Mouse (Mus musculus) R1 (cell line): ENCODE data around the gene Hexim1.

Source experiments
- DNase-seq: peaks from one replicate; pipeline ENCODE4 v3.0.0-alpha.2; 2018; ENCODE audit warnings: low read depth, low spot score

The Hexim1 gene

DNA sequence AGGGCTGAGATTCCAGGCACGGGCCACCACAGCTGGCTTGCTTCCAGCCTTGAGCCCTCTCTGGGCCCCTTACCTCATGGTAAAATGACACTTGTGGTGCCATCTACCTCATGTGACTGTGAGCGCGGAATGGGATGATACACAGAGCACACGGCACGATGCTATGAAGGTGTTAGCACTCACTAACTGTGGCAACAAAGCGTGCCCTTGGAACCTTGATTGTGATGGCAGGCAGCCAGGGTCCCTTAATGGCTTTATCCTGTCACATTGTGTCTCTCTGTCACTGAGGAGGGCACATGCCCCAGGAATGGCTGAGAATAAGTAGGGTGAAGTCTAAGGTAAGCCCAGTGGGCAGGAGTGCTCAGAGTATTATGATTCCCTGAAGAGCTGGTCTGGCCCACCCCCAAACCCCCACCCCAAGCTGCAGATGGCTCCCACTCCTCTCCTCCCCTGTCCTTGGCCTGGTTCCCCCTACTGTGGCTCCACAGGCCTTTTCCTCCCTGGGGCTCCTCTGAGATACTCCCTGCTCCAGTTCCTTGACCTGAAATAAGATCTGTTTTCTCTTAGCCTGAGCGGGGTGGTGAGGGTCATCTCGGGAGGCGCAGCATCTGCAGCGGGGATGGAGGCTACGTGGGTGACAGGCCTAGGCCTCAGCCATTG lies 17.4 kb upstream of the Hexim1 start:
- no peak for DNase-seq

DNA sequence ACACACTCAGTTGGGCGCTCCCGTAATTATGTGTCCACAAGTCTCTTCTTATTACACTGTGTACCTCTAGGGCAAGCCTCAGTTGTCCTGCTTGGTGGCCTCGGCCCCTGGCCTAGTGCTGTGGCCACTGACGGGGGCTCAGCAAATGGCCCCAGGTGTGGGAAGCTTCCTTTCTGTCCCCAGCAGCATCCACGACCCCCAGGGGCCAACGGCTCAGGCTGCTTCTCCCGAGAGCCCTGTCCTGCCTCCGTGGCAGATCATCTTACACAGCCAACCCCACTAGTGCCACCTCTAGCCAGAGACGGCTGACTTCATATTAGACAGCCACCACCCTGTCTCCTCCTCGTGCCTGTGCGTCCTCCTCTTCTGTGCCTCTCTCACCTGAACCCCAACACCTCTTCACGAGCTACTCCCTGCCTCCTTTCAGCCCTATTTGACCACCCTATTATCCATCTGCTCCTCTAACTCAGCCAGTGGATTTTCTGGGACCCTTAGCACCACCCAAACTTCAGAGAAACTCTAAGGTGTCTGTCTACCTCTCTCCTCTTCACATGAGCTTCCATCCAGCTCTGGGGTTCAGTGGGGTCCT lies 16.6 kb upstream of the Hexim1 start:
- DNase-seq = no peak

DNA sequence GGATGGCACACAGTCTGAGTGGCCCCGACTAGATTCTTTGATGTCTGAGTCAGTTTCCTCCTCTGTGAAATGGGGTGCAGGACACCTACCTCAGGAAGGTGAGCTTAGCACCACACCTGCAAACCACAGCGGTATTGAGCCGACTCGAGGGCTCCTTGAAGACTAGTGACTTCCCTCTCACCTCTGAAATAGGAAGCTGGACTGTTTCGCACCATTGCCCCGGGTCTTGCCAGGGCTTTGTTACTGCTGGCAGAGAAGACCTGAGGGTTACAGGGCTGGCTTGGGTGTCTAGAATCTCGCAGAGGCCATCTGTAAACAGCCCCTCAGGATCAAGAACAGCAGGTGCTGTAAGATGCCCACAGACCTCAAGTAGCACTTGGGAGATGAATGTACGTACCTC lies 15.7 kb upstream of the Hexim1 start:
- DNase-seq = no peak

GRCm38 (mm10) chr11:103101481-103101865 lies 14.6 kb upstream of the Hexim1 start, which contains the start of the genes Plcd3 and Acbd4:
TSS of gene Plcd3 (minus strand) at chr11:103101658.
TSS of gene Acbd4 (plus strand) at chr11:103101682.
- peak; percentile 88 for DNase-seq

- DNase-seq = peak; percentile 71
These were observed 14.0 kb upstream of the Hexim1 start for GRCm38 (mm10) chr11:103101866-103102501.

DNA sequence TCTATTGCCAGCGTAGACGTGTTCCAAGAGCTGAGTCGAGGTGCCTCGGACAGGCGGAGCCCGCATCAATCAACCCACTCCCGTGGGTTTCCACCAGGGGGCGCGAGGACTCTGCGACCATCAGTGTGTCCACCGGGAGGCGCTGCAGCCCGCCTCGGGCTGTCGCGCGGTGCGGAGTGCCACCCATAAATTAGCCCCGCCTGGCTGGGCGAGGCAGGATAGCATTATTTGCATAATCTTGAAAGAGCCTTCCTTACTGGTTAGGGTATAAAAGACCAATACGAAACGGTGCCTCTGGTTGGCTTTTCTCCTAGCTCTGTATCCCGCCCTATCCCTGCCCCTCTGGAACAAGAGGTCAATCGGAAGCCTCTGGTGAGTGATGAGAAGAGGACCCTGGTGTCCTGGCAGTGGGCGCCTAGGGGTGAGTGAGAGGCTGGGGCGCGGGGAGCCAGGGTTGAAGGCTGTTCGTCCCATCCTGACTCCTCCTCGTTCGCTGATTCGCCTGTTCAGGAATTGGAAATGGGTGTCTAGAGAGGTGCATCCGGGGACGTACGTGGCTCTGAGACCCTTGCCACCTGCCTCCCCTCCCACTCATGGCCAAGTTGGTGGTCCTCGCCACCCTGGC lies 13.2 kb upstream of the Hexim1 start:
- peak; percentile 98 for DNase-seq

GRCm38 (mm10) chr11:103103621-103104020 lies 12.4 kb upstream of the Hexim1 start:
- DNase-seq = no peak

DNA sequence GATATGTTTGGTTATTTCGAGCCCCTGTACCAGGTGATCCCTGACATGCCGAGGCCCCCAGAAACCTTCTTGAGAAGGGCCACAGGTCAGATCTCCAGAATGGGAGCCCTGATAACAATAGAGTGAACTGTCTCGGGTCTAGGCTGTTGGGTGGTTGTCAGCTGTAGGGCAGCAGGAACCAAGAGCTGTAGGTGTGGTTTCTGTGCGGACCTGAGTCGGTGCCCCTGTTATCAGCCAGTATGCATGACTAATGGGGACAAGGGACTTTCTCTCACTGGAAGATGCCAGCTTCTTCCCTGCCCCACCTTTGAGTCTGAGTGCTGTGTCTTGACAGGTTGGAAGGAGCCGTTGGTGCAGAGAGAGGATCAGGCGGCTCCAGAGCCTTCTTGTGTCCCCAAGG lies 11.6 kb upstream of the Hexim1 start:
- DNase-seq = no peak

DNA sequence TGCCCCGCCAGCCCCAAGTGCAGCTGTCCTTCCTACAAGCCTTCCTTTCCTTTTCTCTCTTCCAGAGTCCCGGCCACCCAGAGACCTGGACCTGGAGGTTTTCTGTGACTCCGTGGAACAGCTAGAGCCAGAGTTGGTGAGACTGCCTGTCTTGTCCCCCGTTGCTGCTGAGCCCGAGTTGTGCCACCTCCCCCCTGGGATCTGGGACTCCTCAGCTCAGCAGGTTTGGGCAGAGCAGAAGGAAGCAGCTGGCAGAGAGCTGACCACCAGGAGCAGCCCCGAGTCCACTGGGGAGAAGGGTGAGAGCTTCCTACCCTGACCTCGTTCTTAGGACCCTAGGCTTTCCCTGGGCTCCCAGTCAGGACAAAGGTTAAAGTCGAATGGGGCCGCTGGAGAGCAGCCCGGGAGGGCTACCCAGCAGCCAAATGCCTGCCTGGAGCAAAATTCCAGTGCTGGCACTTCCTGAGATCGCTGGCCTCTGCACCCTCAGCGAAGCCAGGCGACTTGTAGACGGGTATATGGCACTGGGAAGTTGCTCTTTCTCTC lies 10.8 kb upstream of the Hexim1 start:
- DNase-seq = no peak

DNA sequence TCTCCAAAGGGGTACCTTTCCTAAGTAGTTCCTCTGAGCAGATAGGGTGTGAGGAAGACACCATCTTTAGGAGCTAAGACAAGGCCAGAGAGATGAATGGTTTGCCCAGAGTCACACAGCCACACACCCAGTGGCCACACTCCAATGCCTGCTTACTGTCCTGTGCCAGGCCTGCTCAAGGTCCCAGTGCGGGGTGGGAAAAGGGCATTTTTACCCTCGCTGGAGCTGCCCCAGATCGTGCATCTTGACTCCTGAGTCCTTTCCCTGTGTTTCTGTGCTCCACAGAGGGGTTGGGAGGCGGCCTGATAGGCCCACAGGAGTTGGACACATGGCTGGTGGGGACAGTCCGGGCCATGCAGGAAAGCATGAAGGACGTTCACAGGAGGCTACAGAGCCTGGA lies 10.2 kb upstream of the Hexim1 start:
- DNase-seq = no peak

DNA sequence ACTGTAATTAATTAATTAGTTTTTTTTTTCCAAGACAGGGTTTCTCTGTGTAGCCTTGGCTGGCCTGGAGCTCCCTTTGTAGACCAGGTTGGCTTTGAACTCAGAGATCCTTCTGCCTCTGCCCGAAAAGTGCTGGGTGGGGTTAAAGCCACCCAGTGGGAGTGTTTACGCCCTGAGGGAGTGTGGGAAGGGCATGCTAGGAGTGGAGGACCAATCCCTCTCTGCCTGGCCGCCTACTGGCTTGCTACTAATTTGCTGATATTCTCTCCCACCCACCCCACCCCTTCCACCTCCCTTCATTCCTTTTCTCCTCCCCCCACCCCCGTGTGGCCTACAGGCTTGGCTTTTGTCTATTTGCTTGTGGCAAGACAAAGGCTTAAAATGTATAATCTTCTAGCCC lies 9.6 kb upstream of the Hexim1 start:
- peak; percentile 91 for DNase-seq

- peak; percentile 2 for DNase-seq
These were observed 4.7 kb upstream of the Hexim1 start for GRCm38 (mm10) chr11:103111301-103111700.

- DNase-seq = peak; percentile 95
These were observed 4.0 kb upstream of the Hexim1 start for GRCm38 (mm10) chr11:103111881-103112551.

- peak; percentile 76 for DNase-seq
These were observed 3.5 kb upstream of the Hexim1 start for GRCm38 (mm10) chr11:103112552-103112912.

DNA sequence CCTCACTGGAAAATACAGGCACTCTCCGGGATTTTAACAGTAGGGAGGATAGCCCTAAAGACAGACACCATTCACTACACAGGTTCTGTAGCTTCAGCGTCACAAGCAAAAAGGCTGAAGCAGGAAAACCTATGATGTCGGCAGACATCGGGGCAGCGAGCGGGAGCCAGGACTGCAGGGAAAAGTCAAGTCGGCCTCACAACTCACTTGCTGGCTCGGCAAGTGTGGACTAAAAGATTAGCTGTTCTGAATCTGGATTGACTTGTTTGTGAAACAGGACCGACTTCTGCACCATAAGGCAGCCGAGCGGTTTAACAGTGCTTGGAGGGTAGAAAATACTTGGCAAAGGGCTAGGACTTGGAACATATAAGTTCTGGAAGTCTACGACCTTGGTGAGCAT lies 3.0 kb upstream of the Hexim1 start:
- DNase-seq = no peak

DNA sequence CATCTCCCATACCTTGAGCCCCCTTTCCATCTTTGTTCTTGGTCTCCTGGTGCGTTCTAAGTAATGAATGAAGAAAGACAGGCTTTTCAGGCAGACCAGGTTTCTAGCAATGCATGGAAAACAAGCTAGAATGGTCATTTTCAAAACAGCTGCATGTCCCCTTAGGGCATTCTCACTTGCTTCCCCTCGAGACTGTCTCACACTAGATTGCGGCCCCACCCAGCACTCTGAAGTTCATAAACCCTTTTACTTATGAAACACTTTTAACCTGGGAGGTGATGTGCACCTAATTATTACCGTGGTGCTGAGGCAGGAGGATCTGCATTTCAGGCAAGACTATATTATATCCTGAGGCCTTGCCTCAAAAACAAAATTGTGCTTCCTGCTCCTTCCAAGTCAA lies 2.3 kb upstream of the Hexim1 start:
- DNase-seq = no peak

DNA sequence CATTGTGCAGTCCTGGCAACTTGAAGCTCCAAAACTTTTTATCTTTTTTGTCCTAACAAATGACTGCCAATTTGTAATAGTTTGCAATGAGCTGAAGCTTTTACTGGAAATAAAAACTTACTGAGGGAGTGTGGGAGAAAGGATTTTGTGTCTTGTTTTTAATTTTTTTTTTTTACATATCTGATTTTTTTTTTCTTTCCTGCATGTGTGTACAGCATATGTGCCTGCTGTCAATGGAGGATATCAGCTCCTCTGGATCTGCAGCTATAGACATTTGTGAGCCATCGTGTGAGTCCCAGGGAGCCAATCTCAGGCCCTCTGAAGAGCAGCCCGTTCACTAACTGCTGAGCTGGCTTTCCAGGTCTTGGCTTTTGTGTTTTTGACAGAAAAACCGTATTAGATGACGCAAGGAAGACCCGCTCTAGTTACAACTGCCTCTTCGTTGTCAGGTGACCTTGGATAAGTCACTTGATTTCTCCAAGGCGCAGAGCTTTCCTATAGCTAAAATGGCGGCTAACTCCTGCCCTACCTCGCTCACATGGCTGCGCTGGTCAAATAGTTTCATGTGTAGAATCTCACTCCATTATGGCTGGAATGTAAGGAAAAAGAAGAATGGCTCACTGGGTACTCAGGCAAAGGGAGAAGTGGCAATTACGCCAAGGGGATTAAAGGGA lies 1.6 kb upstream of the Hexim1 start:
- peak; percentile 89 for DNase-seq

DNA sequence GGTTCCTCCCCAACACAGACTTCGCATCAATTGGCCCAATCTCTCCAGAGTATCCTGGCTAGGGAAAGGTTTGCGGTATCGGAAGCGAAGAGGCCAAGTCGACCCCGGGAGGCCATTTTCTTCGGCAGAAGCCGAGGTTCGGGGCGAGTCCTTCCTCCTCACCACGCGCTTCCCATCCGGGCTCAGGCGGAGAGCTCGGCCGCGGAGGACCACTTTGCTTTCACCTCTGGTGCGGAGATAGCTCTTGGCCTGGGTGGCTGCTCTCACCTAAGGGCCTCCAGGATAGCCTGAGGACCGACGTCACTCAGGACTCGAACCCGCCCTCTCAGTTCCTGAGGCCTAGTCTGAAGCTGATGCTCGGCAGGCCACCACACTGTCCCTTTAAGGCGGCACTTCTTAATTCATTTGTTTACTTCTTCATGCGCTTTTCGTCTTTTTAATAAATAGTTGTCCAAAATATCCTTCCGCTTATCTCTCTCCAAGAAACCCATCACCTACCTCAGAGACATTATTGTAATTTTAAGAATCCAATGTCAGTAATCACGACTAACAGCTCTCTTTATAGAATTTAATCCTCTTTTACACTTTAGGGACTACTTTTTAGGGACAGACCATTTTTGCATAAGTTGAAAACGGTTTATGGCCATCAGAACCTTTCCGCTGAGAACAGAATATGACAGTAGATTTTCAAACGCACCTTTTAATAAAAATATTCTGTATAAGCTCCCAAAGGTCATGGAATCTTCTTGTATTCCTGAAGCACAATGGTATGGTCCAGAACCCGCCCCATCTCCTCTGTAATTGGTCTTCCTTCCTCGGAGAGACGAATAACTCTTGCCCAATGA lies 646 bp upstream of the Hexim1 start:
- DNase-seq = peak; percentile 94

DNA sequence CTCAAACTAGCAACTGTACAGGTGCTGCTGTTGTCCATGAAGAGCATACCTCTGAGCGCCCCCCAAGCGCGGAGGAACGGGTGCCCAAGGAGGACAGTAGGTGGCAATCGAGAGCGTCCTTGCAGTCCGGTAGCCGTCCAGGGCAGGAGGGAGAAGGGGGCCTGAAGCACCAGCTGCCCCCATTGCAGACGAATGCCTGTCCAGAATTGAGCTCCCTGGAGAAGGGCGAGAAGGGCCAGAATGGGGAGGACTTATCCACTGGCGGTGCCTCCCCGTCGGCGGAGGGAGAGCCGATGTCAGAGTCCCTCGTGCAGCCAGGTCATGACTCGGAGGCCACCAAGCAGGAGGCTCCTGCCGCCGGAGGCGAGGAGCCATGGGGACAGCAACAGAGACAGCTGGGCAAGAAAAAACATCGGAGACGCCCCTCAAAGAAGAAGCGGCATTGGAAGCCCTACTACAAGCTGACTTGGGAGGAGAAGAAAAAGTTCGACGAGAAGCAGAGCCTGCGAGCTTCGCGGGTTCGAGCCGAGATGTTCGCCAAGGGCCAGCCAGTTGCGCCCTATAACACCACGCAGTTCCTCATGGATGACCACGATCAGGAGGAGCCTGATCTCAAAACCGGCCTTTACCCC lies 1.0 kb downstream of the Hexim1 start:
- DNase-seq = no peak

DNA sequence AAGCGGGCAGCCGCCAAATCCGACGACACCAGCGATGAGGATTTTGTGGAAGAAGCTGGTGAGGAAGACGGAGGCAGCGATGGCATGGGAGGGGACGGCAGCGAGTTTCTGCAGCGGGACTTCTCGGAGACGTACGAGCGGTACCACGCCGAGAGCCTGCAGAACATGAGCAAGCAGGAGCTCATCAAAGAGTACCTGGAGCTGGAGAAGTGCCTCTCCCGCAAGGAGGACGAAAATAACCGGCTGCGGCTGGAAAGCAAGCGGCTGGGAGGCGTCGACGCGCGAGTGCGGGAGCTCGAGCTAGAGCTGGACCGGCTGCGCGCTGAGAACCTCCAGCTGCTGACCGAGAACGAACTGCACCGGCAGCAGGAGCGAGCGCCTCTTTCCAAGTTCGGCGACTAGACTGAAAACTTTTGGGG lies 1.6 kb downstream of the Hexim1 start:
- no peak for DNase-seq
